Mouse (Mus musculus) kidney, postnatal 0 days (tissue): Measurements from ENCODE around the gene Gm20388. TPM values are rescaled to one million over a fixed set of nuclear protein-coding genes. Genes with fewer than 3 reads are reported as not detected.

Experiments used
- ATAC-seq: fragments of 200-750 bp; cut with Nextera tagmentation; replicated peaks from 2 replicates; pipeline ENCODE4 v1.8.0; 2017; ENCODE audit warnings: low read depth, moderate number of reproducible peaks, moderate TSS enrichment, moderate library complexity; ENCODE audit not compliant: low FRiP score
- DNase-seq: peaks from one replicate; pipeline ENCODE4 v3.0.0-alpha.2; 2016; ENCODE audit warnings: low spot score
- H3K27ac ChIP-seq: fragments of 300-500 bp; sonication (generic); 2 replicates; pipeline ENCODE4 v1.5.1; 2014; ENCODE audit warnings: mild to moderate bottlenecking
- H3K27me3 ChIP-seq: fragments of 300-500 bp; sonication (generic); 2 replicates; pipeline ENCODE4 v1.6.1; 2014; ENCODE audit warnings: low read length, mixed read lengths; ENCODE audit not compliant: insufficient read depth
- H3K36me3 ChIP-seq: fragments of 300-500 bp; sonication (generic); 2 replicates; pipeline ENCODE4 v1.6.1; 2014; ENCODE audit warnings: low read length, mixed read lengths; ENCODE audit not compliant: insufficient read depth
- H3K4me1 ChIP-seq: fragments of 300-500 bp; sonication (generic); replicated peaks from 2 replicates; pipeline ENCODE4 v1.6.1; 2014; ENCODE audit warnings: antibody characterized with exemption, low read length, mixed read lengths; ENCODE audit not compliant: insufficient read depth
- H3K4me2 ChIP-seq: fragments of 300-500 bp; sonication (generic); 2 replicates; pipeline ENCODE4 v1.6.1; 2014; ENCODE audit warnings: mild to moderate bottlenecking, low read length, moderate library complexity, mixed read lengths
- H3K4me3 ChIP-seq: fragments of 300-500 bp; sonication (generic); replicated peaks from 2 replicates; pipeline ENCODE4 v1.5.1; 2014; ENCODE audit warnings: low read depth, low read length
- H3K9ac ChIP-seq: fragments of 300-500 bp; sonication (generic); 2 replicates; pipeline ENCODE4 v1.6.1; 2014; ENCODE audit warnings: low read depth, low read length
- H3K9me3 ChIP-seq: fragments of 300-500 bp; sonication (generic); replicated peaks from 2 replicates; pipeline ENCODE4 v1.6.1; 2016; ENCODE audit warnings: low read length, inconsistent platforms, mixed read lengths
- CTCF ChIP-seq: IDR thresholded peaks from 2 replicates; pipeline ENCODE4 v1.5.1; 2016; ENCODE audit warnings: antibody characterized with exemption, low read depth, mild to moderate bottlenecking, moderate library complexity
- WGBS: fragments of 180-500 bp; shearing (Covaris S2); extraction: QIAGEN DNeasy Blood & Tissue Kit; methylation state at CpG from one replicate; pipeline ENCODE4 v1.1.7; 2014; 5-methylcytosine and 5-hydroxymethylcytosine counted together
- polyA plus RNA-seq: library from polyadenylated mRNA; unstranded; fragments of >200 nt; fragmentation: Nextera tagmentation; extraction: Ambion mirVana; gene quantifications from 2 replicates; pipeline ENCODE4 v1.2.1, GENCODE M21; 2015

Gene Gm20388
- polyA plus RNA-seq, 1 experiment from 2014 or later: not detected

- H3K36me3 ChIP-seq: peaks cover 6% of the 10 kb centered on the region; the same call in 1 of the 2 replicates
- peaks cover 47% of the 10 kb centered on the region for H3K4me1 ChIP-seq
- WGBS: 84% methylated on average over 3 of the region's 3 CpGs
- DNase-seq: no peak
- no peak overlapping the region for H3K27ac ChIP-seq
- H3K9me3 ChIP-seq: no peaks in the 10 kb centered on the region
- no peak for TF ChIP-seq CTCF
- H3K4me3 ChIP-seq: no peak overlapping the region
- no peaks in the 10 kb centered on the region for H3K27me3 ChIP-seq
- H3K4me2 ChIP-seq: no peak overlapping the region
- no peak overlapping the region for H3K9ac ChIP-seq
- no peak for ATAC-seq
These were observed 641.0 kb downstream of the Gm20388 start for GRCm38 (mm10) chr8:120551677-120551980.

- TF ChIP-seq CTCF: no peak
- H3K9me3 ChIP-seq: no peaks in the 10 kb centered on the region
- H3K27me3 ChIP-seq: no peaks in the 10 kb centered on the region
- H3K4me2 ChIP-seq: no peak overlapping the region
- H3K9ac ChIP-seq: no peak overlapping the region
- DNase-seq (no peak), ATAC-seq (no peak)
- peaks cover 6% of the 10 kb centered on the region; the same call in 1 of the 2 replicates for H3K36me3 ChIP-seq
- WGBS: 83% methylated on average over 11 of the region's 11 CpGs
- H3K27ac ChIP-seq: no peak overlapping the region
- H3K4me1 ChIP-seq: peaks cover 39% of the 10 kb centered on the region
- no peak overlapping the region for H3K4me3 ChIP-seq
These were observed 641.9 kb downstream of the Gm20388 start for GRCm38 (mm10) chr8:120552509-120552908.

GRCm38 (mm10) chr8:120553441-120554123 lies 642.9 kb downstream of the Gm20388 start:
- DNase-seq (no peak), ATAC-seq (no peak)
- H3K27ac ChIP-seq: no peak overlapping the region
- H3K4me2 ChIP-seq: no peak overlapping the region
- 89% methylated on average over 24 of the region's 24 CpGs for WGBS
- H3K9me3 ChIP-seq: no peaks in the 10 kb centered on the region
- no peak overlapping the region for H3K9ac ChIP-seq
- H3K36me3 ChIP-seq: peaks cover 6% of the 10 kb centered on the region; the same call in 1 of the 2 replicates
- no peak overlapping the region for H3K4me3 ChIP-seq
- no peaks in the 10 kb centered on the region for H3K27me3 ChIP-seq
- H3K4me1 ChIP-seq: peaks cover 28% of the 10 kb centered on the region
- TF ChIP-seq CTCF: peak; percentile 14; the same call in 1 of the 2 replicates

GRCm38 (mm10) chr8:120554466-120555039 lies 643.9 kb downstream of the Gm20388 start:
- Histone ChIP-seq H3K27me3 (no peaks in the 10 kb centered on the region), H3K9me3 (no peaks in the 10 kb centered on the region), H3K9ac (no peak overlapping the region), H3K27ac (no peak overlapping the region), H3K4me1 (peaks cover 19% of the 10 kb centered on the region), H3K4me3 (no peak overlapping the region), H3K4me2 (no peak overlapping the region), H3K36me3 (peaks cover 6% of the 10 kb centered on the region; the same call in 1 of the 2 replicates)
- no peak for DNase-seq
- TF ChIP-seq CTCF: no peak
- ATAC-seq: no peak
- 89% methylated on average over 18 of the region's 18 CpGs for WGBS

- Histone ChIP-seq H3K36me3 (peaks cover 6% of the 10 kb centered on the region; the same call in 1 of the 2 replicates), H3K27ac (no peak overlapping the region), H3K9me3 (no peaks in the 10 kb centered on the region), H3K9ac (no peak overlapping the region), H3K4me1 (peaks cover 8% of the 10 kb centered on the region; the same call in 1 of the 2 replicates), H3K4me2 (no peak overlapping the region), H3K27me3 (no peaks in the 10 kb centered on the region), H3K4me3 (no peak overlapping the region)
- DNase-seq (no peak), ATAC-seq (no peak)
- 66% methylated on average over 20 of the region's 20 CpGs for WGBS
- TF ChIP-seq CTCF: no peak
These were observed 645.7 kb downstream of the Gm20388 start for GRCm38 (mm10) chr8:120556198-120556892.

- Histone ChIP-seq H3K27me3 (no peaks in the 10 kb centered on the region), H3K4me3 (no peak overlapping the region), H3K4me2 (no peak overlapping the region), H3K4me1 (peaks cover 7% of the 10 kb centered on the region; the same call in 1 of the 2 replicates), H3K27ac (no peak overlapping the region), H3K9me3 (no peaks in the 10 kb centered on the region), H3K9ac (0 out of 2 replicates have a peak overlapping the region, but pooled peaks have one; percentile 13), H3K36me3 (peaks cover 6% of the 10 kb centered on the region; the same call in 1 of the 2 replicates)
- WGBS: 66% methylated on average over 15 of the region's 15 CpGs
- no peak for TF ChIP-seq CTCF
- no peak for DNase-seq
- no peak for ATAC-seq
These were observed 646.7 kb downstream of the Gm20388 start for GRCm38 (mm10) chr8:120557170-120557965.
